Mouse (Mus musculus): ENCODE measurements at regions not wholly inside any gene's neighbourhood (a gene's known extent, or its start where the extent isn't known, plus 50 kb on each side); places are given as distances from the start of the nearest gene placed in this dataset.

GRCm38 (mm10) chr9:27557886-27558285 lies 161.3 kb downstream of the Spata19 start:
- H3ac ChIP-seq (ENCODE audit: control insufficient read depth, insufficient read length, low read depth) = no peak overlapping the region
- H3K36me3 ChIP-seq (ENCODE audit: control insufficient read depth, insufficient read depth) = no peaks in the 10 kb centered on the region
- H3K79me2 ChIP-seq (ENCODE audit: control insufficient read depth, insufficient read depth) = no peaks in the 10 kb centered on the region
- TF ChIP-seq FOSL1 (IDR thresholded peaks at IDR 0.05; ENCODE audit: insufficient read depth, low read length, poor library complexity, severe bottlenecking) (no peak), MYOD1 (IDR thresholded peaks at IDR 0.05; ENCODE audit: control insufficient read depth, insufficient read length, low read depth) (no peak), USF1 (IDR thresholded peaks at IDR 0.05; ENCODE audit: low read depth) (no peak), MYOG (IDR thresholded peaks at IDR 0.05; ENCODE audit: control insufficient read depth, extremely low read depth, insufficient read length) (no peak), CEBPB (IDR thresholded peaks at IDR 0.05; ENCODE audit: low read depth) (no peak), CTCF (IDR thresholded peaks at IDR 0.05; ENCODE audit: control insufficient read depth, insufficient read depth, insufficient read length) (no peak), MAX (IDR thresholded peaks at IDR 0.05) (no peak)
- no peaks in the 10 kb centered on the region for H3K27me3 ChIP-seq (ENCODE audit: control insufficient read depth, insufficient read depth, insufficient read length)
- no peak overlapping the region for H3K4me3 ChIP-seq (ENCODE audit: insufficient read depth, poor library complexity, severe bottlenecking)
- H3K79me3 ChIP-seq (ENCODE audit: low read depth) = no peaks in the 10 kb centered on the region

- Histone ChIP-seq H3K79me2 (ENCODE audit: control insufficient read depth, insufficient read depth) (no peaks in the 10 kb centered on the region), H3K36me3 (ENCODE audit: control insufficient read depth, insufficient read depth) (no peaks in the 10 kb centered on the region), H3ac (ENCODE audit: control insufficient read depth, insufficient read length, low read depth) (no peak overlapping the region), H3K4me3 (ENCODE audit: insufficient read depth, poor library complexity, severe bottlenecking) (no peak overlapping the region), H3K79me3 (ENCODE audit: low read depth) (no peaks in the 10 kb centered on the region), H3K27me3 (ENCODE audit: control insufficient read depth, insufficient read depth, insufficient read length) (no peaks in the 10 kb centered on the region)
- no peak for TF ChIP-seq MAX (IDR thresholded peaks at IDR 0.05)
- no peak for TF ChIP-seq CEBPB (IDR thresholded peaks at IDR 0.05; ENCODE audit: low read depth)
- no peak for TF ChIP-seq FOSL1 (IDR thresholded peaks at IDR 0.05; ENCODE audit: insufficient read depth, low read length, poor library complexity, severe bottlenecking)
- TF ChIP-seq MYOG (IDR thresholded peaks at IDR 0.05; ENCODE audit: control insufficient read depth, extremely low read depth, insufficient read length) = no peak
- TF ChIP-seq MYOD1 (IDR thresholded peaks at IDR 0.05; ENCODE audit: control insufficient read depth, insufficient read length, low read depth) = no peak
- TF ChIP-seq USF1 (IDR thresholded peaks at IDR 0.05; ENCODE audit: low read depth) = no peak
- no peak for TF ChIP-seq CTCF (IDR thresholded peaks at IDR 0.05; ENCODE audit: control insufficient read depth, insufficient read depth, insufficient read length)
These were observed 161.7 kb downstream of the Spata19 start for GRCm38 (mm10) chr9:27558286-27558685.

- no peak for TF ChIP-seq FOSL1 (IDR thresholded peaks at IDR 0.05; ENCODE audit: insufficient read depth, low read length, poor library complexity, severe bottlenecking)
- no peak for TF ChIP-seq MYOD1 (IDR thresholded peaks at IDR 0.05; ENCODE audit: control insufficient read depth, insufficient read length, low read depth)
- no peak for TF ChIP-seq USF1 (IDR thresholded peaks at IDR 0.05; ENCODE audit: low read depth)
- no peaks in the 10 kb centered on the region for H3K36me3 ChIP-seq (ENCODE audit: control insufficient read depth, insufficient read depth)
- H3K4me3 ChIP-seq (ENCODE audit: insufficient read depth, poor library complexity, severe bottlenecking) = no peak overlapping the region
- H3K27me3 ChIP-seq (ENCODE audit: control insufficient read depth, insufficient read depth, insufficient read length) = no peaks in the 10 kb centered on the region
- no peaks in the 10 kb centered on the region for H3K79me2 ChIP-seq (ENCODE audit: control insufficient read depth, insufficient read depth)
- H3K79me3 ChIP-seq (ENCODE audit: low read depth) = no peaks in the 10 kb centered on the region
- H3ac ChIP-seq (ENCODE audit: control insufficient read depth, insufficient read length, low read depth) = no peak overlapping the region
These were observed 171.9 kb downstream of the Spata19 start for GRCm38 (mm10) chr9:27568372-27569053.

- H3K79me2 ChIP-seq (ENCODE audit: control insufficient read depth, insufficient read depth) = no peaks in the 10 kb centered on the region
These were observed 172.4 kb downstream of the Spata19 start for GRCm38 (mm10) chr9:27569054-27569387.

GRCm38 (mm10) chr9:27617096-27617839 lies 173.3 kb upstream of the Opcml start:
- TF ChIP-seq MYOD1 (IDR thresholded peaks at IDR 0.05; ENCODE audit: control insufficient read depth, insufficient read length, low read depth) (peak; percentile 67), USF1 (IDR thresholded peaks at IDR 0.05; ENCODE audit: low read depth) (peak; percentile 7), MAX (IDR thresholded peaks at IDR 0.05) (no peak)
- Histone ChIP-seq H3K27me3 (ENCODE audit: control insufficient read depth, insufficient read depth, insufficient read length) (no peaks in the 10 kb centered on the region), H3K4me3 (ENCODE audit: insufficient read depth, poor library complexity, severe bottlenecking) (no peak overlapping the region), H3ac (ENCODE audit: control insufficient read depth, insufficient read length, low read depth) (no peak overlapping the region), H3K36me3 (ENCODE audit: control insufficient read depth, insufficient read depth) (no peaks in the 10 kb centered on the region), H3K79me3 (ENCODE audit: low read depth) (no peaks in the 10 kb centered on the region), H3K79me2 (ENCODE audit: control insufficient read depth, insufficient read depth) (no peaks in the 10 kb centered on the region)

More at GRCm38 (mm10) chr9:27569054-27569387, 172.4 kb downstream of the Spata19 start:
- H3ac ChIP-seq (ENCODE audit: control insufficient read depth, insufficient read length, low read depth) = no peak overlapping the region
- TF ChIP-seq USF1 (IDR thresholded peaks at IDR 0.05; ENCODE audit: low read depth) (no peak), CEBPB (IDR thresholded peaks at IDR 0.05; ENCODE audit: low read depth) (no peak), MYOD1 (IDR thresholded peaks at IDR 0.05; ENCODE audit: control insufficient read depth, insufficient read length, low read depth) (no peak)
- H3K4me3 ChIP-seq (ENCODE audit: insufficient read depth, poor library complexity, severe bottlenecking) = no peak overlapping the region
- H3K79me3 ChIP-seq (ENCODE audit: low read depth) = no peaks in the 10 kb centered on the region
- no peaks in the 10 kb centered on the region for H3K36me3 ChIP-seq (ENCODE audit: control insufficient read depth, insufficient read depth)
- no peaks in the 10 kb centered on the region for H3K27me3 ChIP-seq (ENCODE audit: control insufficient read depth, insufficient read depth, insufficient read length)

GRCm38 (mm10) chr9:27634901-27635300 lies 155.7 kb upstream of the Opcml start:
- TF ChIP-seq CEBPB (IDR thresholded peaks at IDR 0.05; ENCODE audit: low read depth) = no peak
- TF ChIP-seq MYOG (IDR thresholded peaks at IDR 0.05; ENCODE audit: control insufficient read depth, extremely low read depth, insufficient read length) = no peak
- TF ChIP-seq USF1 (IDR thresholded peaks at IDR 0.05; ENCODE audit: low read depth) = no peak
- TF ChIP-seq CTCF (IDR thresholded peaks at IDR 0.05; ENCODE audit: control insufficient read depth, insufficient read depth, insufficient read length) = no peak
- TF ChIP-seq MAX (IDR thresholded peaks at IDR 0.05) = no peak
- TF ChIP-seq FOSL1 (IDR thresholded peaks at IDR 0.05; ENCODE audit: insufficient read depth, low read length, poor library complexity, severe bottlenecking) = no peak
- TF ChIP-seq MYOD1 (IDR thresholded peaks at IDR 0.05; ENCODE audit: control insufficient read depth, insufficient read length, low read depth) = no peak
- H3K36me3 ChIP-seq (ENCODE audit: control insufficient read depth, insufficient read depth) = no peaks in the 10 kb centered on the region
- H3K4me3 ChIP-seq (ENCODE audit: insufficient read depth, poor library complexity, severe bottlenecking) = no peak overlapping the region
- H3K27me3 ChIP-seq (ENCODE audit: control insufficient read depth, insufficient read depth, insufficient read length) = no peaks in the 10 kb centered on the region
- no peaks in the 10 kb centered on the region for H3K79me3 ChIP-seq (ENCODE audit: low read depth)
- H3ac ChIP-seq (ENCODE audit: control insufficient read depth, insufficient read length, low read depth) = no peak overlapping the region
- H3K79me2 ChIP-seq (ENCODE audit: control insufficient read depth, insufficient read depth) = no peaks in the 10 kb centered on the region
